Mouse (Mus musculus): ENCODE results near the gene Npb. TPM values are rescaled to one million over a fixed set of nuclear protein-coding genes. Genes with fewer than 3 reads are reported as not detected.

Npb gene
- total RNA-seq, 2 experiments from 2014 or later: 3.3 TPM; not detected in 1

- ATAC-seq (replicated peaks; ENCODE audit: low FRiP score, low TSS enrichment, poor library complexity, severe bottlenecking): no peak
These were observed 20.5 kb downstream of the Npb start for GRCm38 (mm10) chr11:120628601-120629340.

- ATAC-seq (replicated peaks; ENCODE audit: low FRiP score, low TSS enrichment, poor library complexity, severe bottlenecking): peak; percentile 48
These were observed 21.1 kb downstream of the Npb start for GRCm38 (mm10) chr11:120629341-120629730.

GRCm38 (mm10) chr11:120629911-120630310 is 21.6 kb downstream of the Npb start:
- ATAC-seq (replicated peaks; ENCODE audit: low FRiP score, low TSS enrichment, poor library complexity, severe bottlenecking): no peak

DNA sequence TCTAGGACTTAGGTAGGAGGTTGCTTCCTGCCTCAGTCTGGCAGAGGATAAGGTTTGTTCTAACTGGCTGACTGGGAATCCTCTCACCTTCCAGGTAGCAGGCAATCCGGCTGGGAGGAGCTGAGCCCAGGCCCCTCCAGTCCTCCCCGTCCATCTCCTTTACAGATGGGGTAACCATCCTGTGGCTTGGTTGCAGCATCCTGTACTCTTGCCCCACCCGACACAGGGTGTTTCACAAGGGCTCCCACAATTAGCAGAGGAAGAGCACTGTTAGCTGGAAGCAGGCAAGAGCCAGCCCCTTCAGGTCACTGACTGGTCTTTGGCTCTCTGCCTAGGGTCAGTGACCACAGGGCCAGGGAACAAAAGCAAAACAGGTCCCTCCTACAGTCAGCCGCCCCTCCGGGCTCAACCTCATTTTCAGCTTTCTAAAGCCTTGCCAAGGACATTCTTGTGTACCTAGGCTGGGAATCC is 22.2 kb downstream of the Npb start:
- ATAC-seq (replicated peaks; ENCODE audit: low FRiP score, low TSS enrichment, poor library complexity, severe bottlenecking): no peak

DNA sequence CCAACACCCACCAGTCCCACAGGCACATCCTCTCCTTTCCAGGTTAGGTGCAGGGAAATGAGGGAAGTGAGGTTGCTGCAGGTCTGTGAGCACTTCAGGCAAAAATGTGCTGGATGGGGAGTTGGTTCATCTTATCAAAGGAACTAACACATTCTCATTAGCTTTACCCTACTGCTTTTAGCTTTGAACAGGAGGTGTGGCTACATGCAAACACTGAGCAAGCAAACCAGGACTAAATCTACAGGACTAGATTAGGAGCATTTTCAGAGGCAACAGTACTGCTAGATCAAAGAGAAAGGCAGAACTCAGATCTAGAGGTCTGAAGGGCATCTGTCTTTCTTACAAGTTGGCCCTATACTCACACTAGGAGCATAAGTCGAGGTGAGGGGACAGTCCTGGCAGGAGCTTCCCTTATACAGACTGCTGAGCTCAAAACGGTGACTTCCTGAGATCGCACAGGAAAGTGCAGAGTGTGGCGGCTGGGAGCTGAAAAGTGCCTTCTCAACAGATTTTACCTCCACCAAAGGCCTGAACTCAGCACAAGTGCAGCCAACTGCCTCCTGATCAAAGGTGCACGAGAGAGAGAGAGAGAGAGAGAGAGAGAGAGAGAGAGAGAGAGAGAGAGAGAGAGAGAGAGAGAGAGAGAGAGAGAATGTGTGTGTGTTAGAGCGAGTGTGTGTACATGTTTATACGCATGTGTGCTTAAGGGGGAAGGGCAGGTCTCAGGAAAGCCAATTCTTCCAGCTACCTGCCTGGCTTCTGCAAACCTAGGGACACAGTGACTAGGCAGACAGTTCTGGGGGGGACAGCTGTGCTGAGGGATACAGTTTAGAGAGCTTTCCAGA is 22.8 kb downstream of the Npb start:
- ATAC-seq (replicated peaks; ENCODE audit: low FRiP score, low TSS enrichment, poor library complexity, severe bottlenecking): no peak

DNA sequence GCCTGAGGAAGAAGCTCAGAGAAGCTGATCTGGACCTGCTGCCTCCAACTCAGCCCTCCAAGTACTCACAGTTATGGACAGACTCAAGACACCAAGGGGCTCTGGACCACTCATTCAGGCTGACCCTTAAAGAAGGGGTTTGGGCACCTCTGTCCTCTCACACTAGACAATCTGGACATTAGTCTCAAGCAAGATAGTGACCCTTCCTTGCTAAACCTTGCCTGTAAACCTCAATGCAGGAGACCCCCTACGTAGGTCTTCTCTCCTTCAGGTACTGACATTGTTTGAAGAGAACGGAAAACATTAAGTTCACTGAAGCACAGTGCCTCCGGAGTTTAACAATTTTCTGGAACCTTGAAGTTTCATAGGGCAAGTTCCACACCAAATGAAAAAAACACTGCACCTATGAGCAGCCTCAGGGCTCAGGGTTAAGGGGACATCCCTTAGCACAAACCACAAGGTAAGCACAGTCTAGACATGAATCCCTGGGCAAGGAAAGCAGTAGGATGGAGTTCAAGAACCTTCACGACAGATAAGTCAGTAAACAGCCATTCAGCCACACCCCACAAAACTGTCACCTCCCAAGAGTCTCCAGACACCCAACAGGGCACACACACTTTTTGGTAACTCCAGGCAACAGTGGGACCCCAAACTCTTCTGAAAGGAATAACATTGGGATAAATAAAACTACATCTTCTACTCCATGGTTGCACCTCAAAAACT is 23.6 kb downstream of the Npb start:
- no peak for ATAC-seq (replicated peaks; ENCODE audit: low FRiP score, low TSS enrichment, poor library complexity, severe bottlenecking)

DNA sequence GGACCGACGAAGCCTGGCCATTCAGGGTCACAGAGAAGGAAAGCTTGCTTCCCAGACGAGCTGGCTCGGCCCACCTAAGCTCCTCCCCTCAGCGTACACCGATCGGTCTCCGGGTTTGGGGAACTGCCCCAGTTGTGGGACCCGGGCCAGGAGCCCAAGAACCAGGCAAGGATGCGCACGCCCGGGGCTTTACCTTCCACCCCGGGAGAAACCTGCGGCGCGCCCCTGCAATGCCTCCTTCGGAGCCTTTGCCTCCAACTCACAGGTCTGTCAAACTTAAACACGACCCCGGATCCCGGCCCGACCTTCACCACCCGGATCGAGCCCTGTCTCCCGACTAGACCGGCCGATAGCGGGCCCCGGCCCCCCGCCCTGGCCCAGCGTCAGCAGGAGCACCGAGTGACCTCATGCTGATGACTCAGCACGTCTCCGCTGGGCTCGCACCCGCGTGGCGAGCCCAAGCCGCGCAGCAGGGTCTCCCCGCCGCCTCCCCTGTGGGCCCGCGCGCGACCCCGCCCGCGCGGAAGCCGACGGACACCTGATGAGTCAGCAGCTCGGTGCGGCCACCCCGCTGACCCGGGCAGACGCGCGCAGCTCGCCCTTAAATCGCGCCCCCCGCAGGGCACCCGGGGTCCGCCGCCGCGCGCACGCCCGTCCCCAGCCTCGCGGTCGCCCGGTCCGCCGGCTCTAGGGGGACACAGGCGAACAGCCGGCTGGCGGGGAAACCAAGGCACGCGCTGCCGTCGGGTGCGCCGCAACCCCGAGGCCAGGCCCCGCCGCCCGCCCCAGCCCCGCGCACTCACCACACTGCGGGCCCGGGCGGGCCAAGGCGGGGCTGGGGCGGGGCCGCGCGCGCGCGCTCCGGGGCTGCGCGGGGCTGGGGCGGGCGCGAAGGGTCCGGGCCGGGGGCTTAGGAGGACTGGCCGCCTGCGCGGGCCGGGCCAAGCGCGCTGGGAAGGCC is 24.6 kb downstream of the Npb start:
- peak; percentile 36 for ATAC-seq (replicated peaks; ENCODE audit: low FRiP score, low TSS enrichment, poor library complexity, severe bottlenecking)

DNA sequence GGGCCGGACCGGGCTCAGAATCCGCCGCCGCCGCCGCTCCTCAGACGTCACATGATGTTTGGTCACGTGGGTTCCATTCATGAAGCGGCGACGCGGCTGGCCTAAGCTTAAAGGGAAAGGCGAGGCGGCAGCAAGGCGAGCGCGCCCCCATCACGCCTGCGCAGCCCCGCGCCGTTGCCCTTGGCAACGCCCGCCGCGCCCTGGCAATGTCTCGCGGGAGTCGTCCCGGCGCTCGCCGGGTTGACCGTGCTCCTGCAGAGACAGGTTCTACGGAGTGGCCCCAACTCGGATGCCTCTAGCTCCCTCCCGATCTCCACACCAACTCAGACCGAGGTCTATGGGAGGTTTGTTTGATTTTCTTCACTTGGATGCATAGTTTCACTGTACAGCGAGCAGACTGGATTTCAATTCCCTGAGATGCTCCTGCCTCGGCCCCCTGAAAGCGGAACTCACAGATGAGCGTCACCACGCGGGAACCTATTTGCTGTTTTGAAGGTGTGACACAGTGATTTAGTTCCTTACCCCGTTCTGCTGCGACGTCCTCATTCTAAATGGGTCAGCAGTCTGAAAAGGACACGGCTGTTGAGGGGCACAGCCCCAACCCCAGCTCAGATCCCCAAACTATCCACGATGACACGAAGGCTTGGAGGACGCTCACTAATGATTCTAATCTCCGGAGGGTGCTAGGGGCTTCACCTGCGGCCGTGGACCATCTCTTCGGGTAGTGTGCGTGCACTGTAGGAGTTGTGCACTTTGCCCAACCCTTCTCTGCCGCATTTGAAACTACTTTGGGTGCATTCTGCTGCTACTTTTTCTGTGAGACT is 25.5 kb downstream of the Npb start, which contains the start of gene Mafg:
Gene Mafg (minus strand): TSS at position 81 of the 824 bp plus-strand sequence.
- peak; percentile 52 for ATAC-seq (replicated peaks; ENCODE audit: low FRiP score, low TSS enrichment, poor library complexity, severe bottlenecking)

DNA sequence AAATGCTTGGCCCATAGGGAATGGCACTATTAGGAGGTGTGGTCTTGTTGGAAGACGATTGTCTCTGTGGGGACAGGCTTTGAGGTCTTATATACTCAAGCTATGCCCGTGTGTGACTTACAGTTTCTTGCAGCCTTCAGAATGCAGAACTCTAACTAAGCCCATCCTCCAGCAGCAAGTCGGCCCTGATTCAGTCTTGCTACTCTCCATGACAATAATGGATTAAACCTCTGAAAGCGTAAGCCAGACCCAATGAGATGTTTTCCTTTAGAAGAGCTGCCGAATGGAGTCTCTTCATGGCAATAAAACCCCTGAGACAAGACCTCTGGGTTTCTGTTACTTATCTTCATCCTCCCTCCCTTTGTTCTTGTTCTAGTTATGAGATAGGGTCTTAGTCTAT is 26.5 kb downstream of the Npb start:
- ATAC-seq (replicated peaks; ENCODE audit: low FRiP score, low TSS enrichment, poor library complexity, severe bottlenecking): no peak

- no peak for ATAC-seq (replicated peaks; ENCODE audit: low FRiP score, low TSS enrichment, poor library complexity, severe bottlenecking)
These were observed 33.0 kb downstream of the Npb start for GRCm38 (mm10) chr11:120641255-120641654.

- ATAC-seq (replicated peaks; ENCODE audit: low FRiP score, low TSS enrichment, poor library complexity, severe bottlenecking): no peak
These were observed 33.6 kb downstream of the Npb start for GRCm38 (mm10) chr11:120641869-120642268.

- peak; percentile 48 for ATAC-seq (replicated peaks; ENCODE audit: low FRiP score, low TSS enrichment, poor library complexity, severe bottlenecking)
These were observed 34.8 kb downstream of the Npb start for GRCm38 (mm10) chr11:120642939-120643600.

DNA sequence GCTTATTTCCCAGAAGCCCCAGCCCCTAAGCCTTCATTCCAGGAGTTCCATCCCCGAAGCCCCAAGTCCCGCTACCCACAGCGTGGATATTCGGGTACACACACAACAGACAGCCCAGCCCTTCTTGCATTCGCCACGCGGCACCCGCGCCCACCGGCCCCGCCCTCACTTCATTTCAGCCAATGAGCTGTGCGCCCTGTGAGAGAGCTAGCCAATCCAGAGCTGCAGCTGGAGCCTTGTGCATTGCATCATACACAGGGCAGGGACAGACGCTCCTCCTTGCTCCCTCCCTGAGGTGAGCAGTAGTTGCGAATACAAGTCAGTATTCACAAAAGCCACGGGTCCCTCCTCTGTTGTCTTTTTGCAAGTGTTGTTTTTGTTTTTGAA is 35.3 kb downstream of the Npb start, which contains the start of gene Pycr1:
Gene Pycr1 (minus strand): TSS at position 169 of the 387 bp plus-strand sequence.
- peak; percentile 97 for ATAC-seq (replicated peaks; ENCODE audit: low FRiP score, low TSS enrichment, poor library complexity, severe bottlenecking)

- no peak for ATAC-seq (replicated peaks; ENCODE audit: low FRiP score, low TSS enrichment, poor library complexity, severe bottlenecking)
These were observed 39.0 kb downstream of the Npb start for GRCm38 (mm10) chr11:120647047-120647830.

DNA sequence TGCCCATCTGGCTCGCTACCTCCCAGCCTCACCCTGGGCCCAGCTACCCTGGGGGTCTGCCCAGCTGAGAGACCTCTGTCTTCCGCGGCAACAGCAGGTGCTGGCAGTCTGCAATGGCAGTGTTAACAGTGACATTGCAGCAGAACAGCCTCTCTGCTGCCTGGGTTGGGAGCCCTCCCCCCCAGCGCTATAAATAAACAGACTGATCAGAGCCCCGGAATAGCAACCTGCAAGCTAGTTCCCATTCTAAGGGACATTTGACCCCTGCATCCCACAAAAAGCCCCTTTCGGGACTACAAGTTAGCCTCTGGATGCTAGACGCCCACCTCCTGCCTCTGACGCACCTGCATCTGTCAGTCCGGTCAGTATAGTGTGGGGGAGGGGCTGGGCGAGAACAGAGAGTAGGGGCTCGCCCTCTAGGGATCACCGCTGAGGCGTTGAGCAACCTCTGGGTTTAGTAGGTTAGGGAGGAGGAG is 39.8 kb downstream of the Npb start, which contains the start of gene Myadml2:
Gene Myadml2 (minus strand): TSS at position 158 of the 476 bp plus-strand sequence.
- no peak for ATAC-seq (replicated peaks; ENCODE audit: low FRiP score, low TSS enrichment, poor library complexity, severe bottlenecking)

- no peak for ATAC-seq (replicated peaks; ENCODE audit: low FRiP score, low TSS enrichment, poor library complexity, severe bottlenecking)
These were observed 43.6 kb downstream of the Npb start for GRCm38 (mm10) chr11:120651872-120652271.

All from megakaryocyte-erythroid progenitor cell, adult 5-6 weeks (primary cell).